Mouse (Mus musculus) kidney, adult 9 months (tissue): Measurements from ENCODE around the gene Col12a1.
A peak's percentile ranks its signal among the peaks of the same experiment; 100 is the strongest.

Experiments used
- DNase-seq: peaks from one replicate; pipeline ENCODE4 v3.0.0; 2022

The Col12a1 gene

DNA sequence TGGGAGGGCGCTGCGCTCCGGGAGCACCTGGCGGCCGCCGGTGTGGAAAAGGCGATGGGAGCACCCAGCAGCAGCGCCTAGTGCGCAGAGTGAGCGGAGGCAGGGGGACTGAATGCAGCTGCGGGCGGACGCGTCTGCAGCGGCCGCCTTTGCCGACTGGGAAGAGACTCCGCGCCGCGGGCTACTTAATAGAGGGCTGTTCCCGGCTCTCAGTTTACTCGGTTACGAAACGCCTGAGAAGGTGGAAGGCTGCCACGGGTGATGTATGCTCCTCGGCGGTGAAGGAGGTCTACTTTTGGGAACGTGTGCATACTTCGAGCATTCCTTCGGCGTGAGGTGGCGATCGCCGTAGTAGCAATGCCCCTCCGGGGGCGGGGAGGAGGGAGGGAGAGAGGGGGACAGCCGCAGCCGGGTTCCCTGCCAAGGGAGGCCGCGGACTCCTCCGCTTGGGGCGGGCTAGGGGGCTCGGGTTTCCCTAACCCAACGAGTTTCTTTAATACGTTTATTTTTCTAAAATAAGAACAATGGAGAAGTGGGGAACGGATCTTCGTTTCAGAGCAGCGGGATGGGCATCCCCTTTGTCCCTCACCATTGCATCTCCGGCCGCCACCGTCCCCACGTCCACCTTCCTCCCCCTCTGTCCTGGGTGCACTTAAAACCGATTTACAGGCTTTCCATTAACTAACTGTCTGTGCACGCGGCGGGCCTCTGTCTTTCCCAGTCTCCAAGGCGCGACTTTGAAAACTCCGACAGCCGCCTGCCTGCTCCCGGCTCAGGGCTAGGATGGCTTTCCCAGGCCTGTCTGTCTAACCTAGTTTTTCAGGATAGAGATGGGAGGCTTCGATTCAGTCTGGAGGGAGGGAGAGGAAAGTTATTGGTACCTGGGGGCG, at the start of gene Col12a1:
Gene Col12a1 (minus strand): TSS at position 351 of the 890 bp plus-strand sequence.
- DNase-seq, result peak; percentile 21

DNA sequence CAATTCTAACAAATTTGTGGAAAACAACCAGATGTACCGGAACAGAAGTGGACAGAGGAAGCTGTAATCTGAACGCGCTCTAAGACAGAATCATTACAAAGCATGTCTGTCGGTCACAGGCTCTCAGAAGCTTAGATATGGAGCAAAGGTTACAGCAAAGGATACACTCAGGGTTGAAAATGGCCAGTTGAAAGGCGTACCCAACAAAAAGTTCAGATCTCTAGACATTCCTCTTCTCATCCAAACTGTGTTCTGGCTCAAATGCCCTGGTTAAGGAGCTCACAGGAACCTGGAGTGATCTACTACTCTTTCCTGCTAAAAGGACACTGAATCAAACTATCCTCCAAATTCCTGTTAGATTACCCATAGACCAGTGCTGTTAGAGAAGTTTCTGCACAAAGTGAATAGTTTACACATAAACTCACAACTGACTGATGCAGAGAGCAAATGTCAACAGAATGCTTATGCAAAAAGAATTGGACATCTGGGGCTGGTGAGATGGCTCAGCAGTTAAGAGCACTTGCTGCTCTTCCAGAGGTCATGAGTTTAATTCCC, 48.4 kb upstream of the Col12a1 start:
- DNase-seq, result peak; percentile 72

DNA sequence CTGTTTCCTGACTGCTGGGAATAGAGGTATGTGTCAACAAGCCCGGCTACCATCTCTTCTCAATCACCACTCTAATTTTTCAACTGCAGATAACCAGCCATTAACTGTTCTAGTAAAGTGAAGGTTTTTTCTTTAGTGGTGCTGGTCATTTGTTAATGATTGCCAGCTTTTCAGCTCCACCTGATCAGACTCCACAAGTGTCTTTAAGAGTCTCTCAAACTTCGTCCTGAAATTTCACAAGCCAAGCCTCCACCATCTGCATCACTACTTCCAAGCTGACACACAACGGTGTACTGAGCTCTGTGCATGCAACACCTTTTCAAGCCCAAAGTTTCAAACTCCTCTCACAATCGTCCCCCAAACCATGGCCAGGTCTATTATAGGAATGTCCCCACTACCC, 46.7 kb upstream of the Col12a1 start:
- peak; percentile 64 for DNase-seq

DNA sequence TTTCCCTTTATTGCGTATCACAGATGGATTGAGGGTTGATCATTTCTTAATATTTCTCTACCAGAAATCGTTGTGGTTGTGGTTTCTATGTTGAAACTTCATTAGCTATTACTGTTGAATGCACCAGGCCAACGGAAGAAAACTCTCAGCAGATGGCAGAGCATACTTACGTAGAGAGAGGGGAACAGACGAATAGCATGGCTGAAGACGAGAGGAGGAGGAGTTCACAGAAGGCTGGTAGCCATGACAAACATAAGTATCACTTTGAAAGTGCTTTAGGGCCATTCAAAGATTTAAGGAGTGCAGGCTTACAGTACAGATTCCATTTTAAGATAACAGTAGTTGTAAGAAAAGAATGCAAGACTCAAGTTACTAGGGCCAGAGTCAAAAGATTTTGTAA, 43.9 kb upstream of the Col12a1 start:
- no peak for DNase-seq

DNA sequence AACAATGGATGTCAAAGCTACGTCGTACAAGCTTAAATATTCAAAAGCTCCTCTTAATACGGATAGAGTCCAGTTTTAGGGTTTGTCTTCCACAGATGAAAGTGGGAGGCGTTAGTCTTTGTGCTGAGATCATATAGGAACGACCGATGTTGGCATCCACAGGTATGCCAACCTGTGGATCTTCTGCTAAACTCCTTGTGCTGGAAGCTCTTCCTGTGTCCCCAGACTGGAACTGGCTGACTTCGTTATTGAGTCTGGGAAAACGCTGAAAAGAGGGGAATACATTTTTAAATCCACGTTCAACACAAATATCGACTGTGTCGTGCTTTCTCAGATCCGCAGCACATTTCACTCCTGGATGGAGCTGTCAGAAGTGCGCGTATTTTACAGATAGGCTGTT, 41.4 kb upstream of the Col12a1 start:
- no peak for DNase-seq

DNA sequence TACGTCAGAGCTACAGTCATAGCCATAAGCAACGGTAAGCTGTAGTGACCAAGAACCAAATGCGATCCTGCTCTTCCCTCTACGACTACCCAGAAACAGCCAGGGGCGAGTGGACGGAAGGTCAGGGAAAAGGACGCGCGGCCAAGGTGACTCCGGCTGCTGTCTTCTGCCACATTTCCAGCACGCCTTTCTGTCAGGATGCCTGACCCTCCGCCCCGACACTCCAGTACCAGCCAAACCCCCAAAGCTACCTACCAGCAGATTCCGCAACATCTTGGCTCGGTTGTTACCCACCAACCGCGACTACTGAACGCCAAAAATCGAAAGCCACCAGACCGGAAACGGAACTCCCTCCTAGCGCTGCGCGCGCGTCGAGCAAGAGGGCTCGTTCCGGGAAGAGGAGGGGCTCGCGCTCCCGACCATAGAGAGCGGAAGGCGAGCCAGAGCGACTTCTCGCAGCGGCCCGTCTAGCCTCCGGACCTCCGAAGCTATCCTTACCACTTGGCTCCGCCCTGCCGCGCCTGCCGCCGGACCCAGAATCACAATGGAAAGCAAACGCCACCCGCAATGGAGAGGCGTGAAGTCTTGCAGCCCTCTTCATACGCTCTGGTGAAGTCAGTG, 40.9 kb upstream of the Col12a1 start, which contains the start of gene Cox7a2:
Gene Cox7a2 (minus strand): TSS at position 494 of the 621 bp plus-strand sequence.
- peak; percentile 98 for DNase-seq

DNA sequence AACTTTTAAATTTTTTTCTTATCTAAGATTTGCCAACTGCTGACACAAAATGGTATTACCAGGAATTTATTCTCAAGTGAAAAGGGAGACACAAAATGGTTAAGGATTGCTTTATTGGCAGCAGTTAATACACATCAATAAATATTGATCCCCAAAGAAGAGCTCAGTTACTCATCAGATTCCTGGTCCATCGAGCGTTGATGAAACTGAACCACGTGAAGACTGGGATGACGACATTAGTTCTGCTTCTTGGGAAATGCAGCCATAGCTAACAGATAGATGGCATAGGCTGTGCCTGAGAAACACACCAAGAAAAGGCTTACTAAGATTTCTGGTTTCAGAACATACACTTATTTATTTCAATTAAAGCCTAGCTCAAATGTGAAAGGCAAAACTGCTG, 36.7 kb upstream of the Col12a1 start:
- no peak for DNase-seq

DNA sequence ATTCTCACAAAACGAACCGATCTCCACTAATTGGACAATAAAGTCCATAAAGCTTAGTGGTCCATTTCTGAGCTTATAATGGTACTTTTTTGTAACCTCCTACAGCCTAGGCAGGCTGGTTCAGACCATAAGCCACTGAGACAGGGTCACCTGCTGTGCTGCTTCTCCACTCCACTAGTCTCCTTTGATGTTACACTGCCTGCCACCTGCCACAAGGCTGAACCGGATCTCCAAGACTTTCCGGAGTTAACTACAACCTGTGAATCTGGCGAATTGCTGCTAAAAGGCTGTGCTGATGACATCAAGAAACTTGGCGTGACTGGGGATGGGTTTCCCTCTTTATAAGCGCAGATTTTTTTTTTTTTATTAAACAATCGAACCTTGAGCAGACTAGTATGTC, 33.2 kb upstream of the Col12a1 start:
- no peak for DNase-seq

DNA sequence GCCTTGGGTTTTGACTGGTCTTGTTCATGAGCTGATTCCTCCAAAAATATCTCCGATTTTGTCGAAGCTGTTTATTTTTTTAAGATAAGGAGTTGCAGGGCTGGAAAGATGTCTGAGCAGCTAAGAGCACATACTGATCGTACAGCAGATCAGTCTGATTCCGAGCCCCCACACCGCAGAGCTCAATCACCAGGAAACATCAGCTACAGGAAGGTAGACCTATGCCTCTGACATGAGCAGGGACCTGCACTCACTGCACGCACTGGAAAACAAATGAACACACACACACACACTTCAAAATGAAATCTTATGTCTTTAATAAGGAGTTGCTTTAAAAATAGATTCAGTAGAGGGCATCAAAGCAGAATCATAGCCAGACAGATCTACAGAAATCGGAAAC, 32.1 kb upstream of the Col12a1 start:
- DNase-seq, result no peak

DNA sequence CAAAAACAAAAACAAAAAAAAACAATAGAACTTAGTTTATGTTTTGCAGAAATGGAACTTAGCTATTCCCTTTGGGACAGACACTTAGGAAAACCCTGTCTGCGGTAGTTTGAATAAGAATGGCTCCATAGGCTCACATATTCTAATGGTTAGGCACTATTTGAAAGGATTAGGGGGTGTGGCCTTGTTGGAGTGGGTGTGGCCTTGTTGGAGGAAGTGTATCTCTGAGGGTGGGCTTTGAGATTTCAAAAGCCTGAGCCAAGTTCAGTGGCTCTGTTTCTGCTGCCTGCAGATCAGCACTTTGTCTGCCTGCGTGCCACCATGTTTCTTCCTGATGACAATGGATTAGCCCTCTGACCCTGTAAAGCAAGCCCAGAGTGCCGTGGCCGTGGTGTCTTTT, 26.4 kb upstream of the Col12a1 start:
- no peak for DNase-seq

DNA sequence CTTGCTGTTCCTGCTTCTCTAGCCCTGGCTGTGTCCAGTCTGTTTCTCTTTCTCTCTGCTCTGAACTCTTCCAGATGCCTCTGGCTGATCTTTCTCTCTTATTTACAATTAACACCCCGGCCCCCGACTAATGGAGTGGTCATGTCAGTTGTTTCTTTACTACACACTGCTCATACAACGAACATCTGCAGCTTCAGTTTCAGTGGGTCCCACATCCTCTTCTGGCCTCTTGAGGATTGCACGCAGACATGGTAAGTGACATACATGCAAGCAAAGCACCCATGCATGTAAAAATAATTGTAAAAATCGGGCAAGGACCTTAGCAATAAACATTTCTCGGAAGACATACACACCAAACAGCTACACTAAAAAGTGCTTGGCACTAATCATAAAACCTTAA, 17.0 kb upstream of the Col12a1 start:
- DNase-seq, result no peak

DNA sequence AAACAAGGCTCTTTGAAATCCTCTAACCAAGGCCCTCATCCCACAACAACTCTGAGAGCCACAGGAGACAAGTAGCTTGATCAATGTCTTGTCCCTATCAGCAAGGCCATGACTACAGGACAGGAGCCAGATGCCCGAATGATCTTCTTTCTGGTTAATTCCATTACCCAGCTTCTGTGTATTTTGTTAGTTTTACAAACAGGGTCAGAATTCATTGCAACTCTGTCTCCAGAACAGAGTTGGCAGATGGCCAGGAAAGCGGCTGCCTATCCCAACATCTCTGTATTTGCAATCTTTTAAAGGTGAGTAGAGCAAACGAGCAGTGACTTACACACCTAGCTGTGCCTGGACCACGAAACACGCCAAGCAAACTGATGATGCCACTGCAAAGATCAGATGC, 11.7 kb upstream of the Col12a1 start:
- DNase-seq, result no peak

DNA sequence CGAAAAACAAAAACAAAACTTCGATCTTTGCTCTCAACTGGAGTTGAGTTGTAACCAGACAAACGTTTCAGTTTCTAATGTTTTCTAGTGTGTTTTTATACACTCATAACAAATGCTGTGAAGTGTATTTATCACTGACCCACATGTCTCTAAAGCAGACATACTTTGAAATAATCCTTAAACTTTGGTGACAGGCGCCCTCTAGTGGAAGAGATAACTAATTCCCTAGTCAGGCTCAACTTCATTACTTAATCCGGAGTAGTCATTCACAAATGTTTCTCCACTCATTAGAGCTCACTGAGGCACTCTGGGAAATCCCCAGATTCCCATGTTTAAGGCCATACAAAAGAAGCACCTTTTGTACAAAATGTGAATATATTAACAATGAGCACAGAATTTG, 4.5 kb upstream of the Col12a1 start:
- peak; percentile 66 for DNase-seq

DNA sequence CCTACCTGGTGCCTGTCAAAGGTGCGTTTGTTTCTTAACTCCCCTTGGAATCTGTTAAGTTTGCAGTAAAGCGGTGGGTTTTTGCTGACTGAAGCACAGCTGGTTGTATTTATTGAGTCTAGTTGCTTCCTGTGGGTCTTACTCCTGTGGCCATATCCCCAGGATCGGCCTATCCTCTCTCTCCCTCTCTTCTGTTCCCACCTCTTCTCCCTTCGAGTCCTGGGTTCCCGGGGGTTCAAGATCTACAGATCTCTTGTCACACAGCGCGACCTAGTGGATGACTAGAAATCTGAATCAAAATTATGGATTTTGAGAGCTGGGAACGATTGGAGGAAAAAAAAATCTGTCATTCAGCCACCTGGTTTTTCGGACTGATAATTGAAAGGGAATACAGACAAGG, 2.4 kb upstream of the Col12a1 start:
- peak; percentile 53 for DNase-seq

DNA sequence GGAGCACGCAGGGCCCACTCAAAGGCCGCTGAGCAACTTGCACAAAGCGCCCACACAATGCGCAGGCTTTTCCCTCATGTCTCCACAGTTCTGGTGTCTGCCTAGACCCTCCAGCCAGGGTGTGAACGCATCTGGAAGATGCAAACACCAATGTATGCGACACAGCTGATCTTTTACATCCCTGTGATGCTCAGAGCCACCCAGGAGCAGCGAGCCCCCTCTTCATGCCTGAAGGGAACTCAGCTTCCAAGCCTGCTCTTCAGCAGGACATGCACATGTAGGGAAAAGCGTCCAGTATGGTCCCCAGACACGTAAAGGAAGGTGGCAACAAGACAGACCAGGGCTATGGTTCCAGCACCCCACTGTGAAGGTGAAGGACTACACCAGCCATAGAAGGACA, 1.5 kb upstream of the Col12a1 start:
- no peak for DNase-seq

DNA sequence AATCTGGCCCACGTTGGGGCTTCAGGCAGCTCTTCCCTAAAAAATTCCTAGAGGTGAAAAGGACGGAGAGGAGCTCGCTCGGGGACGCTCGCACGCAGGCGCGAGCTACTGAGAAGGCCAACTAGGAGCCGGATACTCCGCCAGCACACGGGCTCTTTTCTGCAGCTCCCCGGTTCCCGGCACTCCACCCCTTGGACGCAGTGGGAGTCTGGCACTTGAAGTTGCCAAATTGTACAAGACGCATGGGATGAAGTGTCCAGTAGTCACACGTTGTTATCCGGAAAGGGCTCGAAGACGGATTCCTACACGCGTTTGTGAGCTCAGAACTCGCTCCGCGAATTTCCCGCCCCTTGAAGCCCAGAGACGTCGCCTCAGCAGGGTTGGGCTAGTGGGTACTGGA, 820 bp upstream of the Col12a1 start:
- peak; percentile 10 for DNase-seq

DNA sequence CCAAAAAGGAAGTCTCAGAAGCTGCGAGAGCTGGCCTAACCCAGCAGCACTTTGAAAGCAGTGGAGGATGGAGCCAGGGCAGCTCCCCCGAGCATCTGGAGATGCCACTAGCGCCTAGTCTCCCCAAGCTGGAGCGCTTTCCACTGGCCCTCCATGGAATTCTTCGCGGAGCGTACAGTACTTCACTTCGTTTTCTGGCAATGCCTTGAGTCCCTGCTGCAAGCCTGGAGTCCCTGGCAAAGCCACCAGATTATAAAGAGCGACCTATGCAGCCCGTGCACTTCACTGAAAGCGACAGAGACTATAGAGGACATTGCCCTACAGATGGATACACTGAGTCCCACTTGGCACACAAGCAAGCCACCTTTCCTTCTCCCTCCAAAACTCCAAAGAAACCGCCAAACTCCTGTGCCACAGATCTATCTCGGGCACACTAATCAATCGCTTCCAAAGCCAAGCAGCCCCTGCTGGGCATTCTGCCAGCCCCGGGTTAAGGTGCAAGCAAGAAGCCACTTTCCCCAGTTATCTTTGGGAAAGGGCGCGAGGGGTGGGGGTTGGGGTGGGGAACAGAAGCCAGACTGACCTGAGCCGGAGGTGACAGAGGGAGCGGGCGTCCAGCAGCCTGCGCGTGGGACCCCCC, 675 bp downstream of the Col12a1 start:
- no peak for DNase-seq

DNA sequence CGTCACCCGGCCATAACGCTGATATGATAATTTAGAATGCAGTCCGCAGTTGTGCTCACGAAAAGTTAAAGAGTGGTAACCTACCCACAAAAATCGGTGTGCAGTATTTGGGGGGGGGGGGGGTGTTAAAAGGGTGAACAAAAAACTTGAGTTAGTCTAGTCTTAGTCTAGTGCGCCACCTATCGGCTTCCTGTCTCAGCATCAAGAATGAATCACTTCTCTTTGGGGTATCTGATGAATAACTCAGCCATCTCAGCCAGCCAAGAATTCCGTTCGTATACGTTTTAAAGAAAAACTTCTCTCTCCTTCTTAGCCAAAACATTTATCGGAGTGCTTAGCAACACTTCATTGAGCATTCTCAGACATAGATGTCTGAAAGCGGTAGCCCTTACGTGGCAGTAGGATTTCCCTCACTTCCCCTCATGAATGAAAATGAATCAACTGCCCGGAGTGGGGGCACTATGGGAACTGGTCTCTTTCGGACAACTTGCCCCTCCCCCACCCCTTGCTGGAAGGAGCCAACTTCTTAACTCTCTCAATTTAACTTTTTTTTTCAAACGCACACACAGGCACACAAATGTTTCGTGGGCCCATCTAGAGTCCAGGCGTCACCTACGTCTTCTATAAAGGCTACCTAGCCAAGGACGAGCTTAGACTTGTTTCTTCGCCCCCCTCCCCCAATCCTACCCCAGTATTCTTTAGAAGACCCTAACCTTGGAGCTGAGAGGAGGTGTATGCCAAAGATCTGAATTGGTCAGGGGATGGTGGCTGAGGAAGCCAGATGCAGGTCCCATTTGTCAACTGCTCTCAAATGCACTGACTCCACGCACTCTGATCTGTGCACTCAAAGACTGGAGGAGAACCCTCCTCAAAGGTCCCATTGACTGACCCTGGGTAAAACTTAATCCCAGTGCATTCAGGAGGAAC, 1.5 kb downstream of the Col12a1 start:
- DNase-seq, result peak; percentile 74

DNA sequence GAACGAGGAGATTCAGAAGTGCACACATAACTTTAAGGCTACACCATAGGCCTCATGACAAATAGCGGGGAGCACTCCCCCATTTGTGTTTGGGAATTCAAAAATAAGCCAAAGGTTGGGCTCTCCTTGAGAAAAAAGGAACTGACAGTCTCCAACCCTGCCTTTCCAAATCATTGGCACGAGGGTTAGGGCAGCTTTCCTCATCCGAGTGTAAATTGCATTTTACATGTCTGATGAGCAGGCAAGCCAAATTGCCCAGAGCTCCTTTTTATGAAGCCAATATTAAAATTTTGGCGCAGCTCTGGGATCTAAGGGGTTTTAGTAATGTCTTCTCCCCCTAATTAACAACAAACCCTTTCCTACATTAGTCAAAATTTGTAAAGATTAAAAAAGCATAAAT, 2.1 kb downstream of the Col12a1 start:
- no peak for DNase-seq

DNA sequence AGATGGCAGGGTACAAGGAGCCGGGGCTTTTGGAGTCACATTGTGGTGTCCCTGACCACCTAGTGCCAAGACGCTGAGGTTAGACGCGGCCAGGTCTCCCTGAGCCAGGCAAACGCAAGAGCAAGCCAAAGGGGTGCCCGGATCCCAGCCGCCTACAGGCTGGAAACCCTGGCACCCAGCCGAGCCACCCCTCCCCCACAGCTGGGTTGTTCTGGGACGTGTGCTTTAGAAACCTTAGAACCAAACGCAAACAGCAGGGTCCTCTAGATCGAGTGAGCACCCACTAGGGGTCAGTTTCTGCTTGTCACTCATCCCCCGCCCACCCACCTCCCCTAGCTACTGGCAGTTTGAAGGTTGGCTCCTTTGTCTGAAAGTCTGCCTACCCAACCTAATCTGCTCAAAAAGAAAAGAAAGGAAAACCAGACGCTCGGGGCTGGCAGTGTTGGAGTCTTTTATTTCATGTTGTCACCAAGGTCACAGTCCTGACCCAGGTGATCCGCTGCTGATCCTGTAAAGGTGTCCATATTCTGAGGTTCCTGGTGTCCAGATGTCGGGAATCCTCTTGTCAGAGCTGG, 4.1 kb downstream of the Col12a1 start:
- peak; percentile 73 for DNase-seq

DNA sequence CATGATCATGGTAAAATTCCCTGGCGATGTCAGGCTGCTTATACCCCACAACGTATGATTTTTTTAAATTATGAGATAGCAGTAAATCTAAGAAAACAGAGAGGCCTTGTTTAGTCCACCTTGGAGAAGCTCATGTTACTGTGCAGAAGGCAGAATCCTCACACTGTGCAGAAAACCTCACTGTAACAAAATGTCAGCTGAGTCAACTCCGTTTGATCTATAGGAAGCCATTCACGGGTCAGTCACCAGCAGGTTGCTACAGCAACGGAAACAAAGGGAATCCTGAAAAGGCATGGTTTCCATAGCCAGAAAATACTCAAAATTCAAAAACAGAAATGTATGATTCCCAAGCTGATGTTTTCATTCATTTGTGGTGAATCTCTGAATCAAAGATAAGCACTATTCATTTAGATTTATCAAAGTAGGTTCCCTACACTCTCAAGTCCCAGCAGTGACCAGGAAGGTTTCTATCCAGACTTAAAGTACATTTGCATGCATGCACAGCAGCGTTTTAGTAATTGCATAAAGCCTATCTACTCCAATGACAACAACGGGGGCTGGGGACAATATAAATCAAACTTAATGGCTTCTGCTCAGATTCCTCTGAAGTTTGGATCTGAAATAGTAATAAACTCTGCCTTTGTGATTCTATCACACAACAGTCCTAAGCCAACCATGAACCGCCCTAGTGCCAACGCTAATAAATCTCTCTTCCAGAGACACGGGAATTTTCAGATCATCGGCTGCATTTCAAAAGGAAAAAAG, 28.7 kb downstream of the Col12a1 start:
- DNase-seq, result no peak
